ENCODE assay signal across 30 mouse cellular contexts in genomic region chr8:48030667-48031066, GRCm38 (mm10).
"Had no signal": no experiment of that assay in that cellular context is flagged by ENCODE, and none has a peak within 500 bp of the region (broad histone marks: within the 10 kb centered on the region; RNA-seq: fewer than 3 reads in every experiment).

No protein-coding gene starts in this region.

- H3K27ac ChIP-seq: heart, embryonic 13.5 days; heart, embryonic 15.5 days; hindbrain, embryonic 10.5 days; hindbrain, embryonic 12.5 days; hindbrain, embryonic 13.5 days; hindbrain, embryonic 14.5 days; hindbrain, embryonic 15.5 days; hindbrain, postnatal 0 days; intestine, embryonic 15.5 days; kidney, embryonic 15.5 days; kidney, postnatal 0 days; layer of hippocampus, adult 2 months; left cerebral cortex, adult 2 months had no signal

- H3K9ac ChIP-seq: heart, embryonic 12.5 days; heart, embryonic 13.5 days; heart, embryonic 15.5 days; hindbrain, embryonic 12.5 days; hindbrain, embryonic 13.5 days; hindbrain, embryonic 14.5 days; hindbrain, embryonic 15.5 days; intestine, embryonic 15.5 days; kidney, embryonic 15.5 days had no signal

- DNase-seq: heart, postnatal 10 days; heart, postnatal 14 days; heart, postnatal 36 days; heart, postnatal 4 days; kidney, adult 11 months; kidney, adult 18-20 months; kidney, adult 2 months; kidney, adult 8-10 months; kidney, adult 9 months; kidney, postnatal 10 days; kidney, postnatal 14 days; kidney, postnatal 25 days; kidney, postnatal 36 days; kidney, postnatal 4 days; layer of hippocampus, adult 9-11 months; layer of hippocampus, postnatal 36 days had no signal

- H3K36me3 ChIP-seq: heart, embryonic 12.5 days; heart, embryonic 13.5 days; heart, embryonic 15.5 days; hindbrain, embryonic 10.5 days; hindbrain, embryonic 12.5 days; hindbrain, embryonic 13.5 days; hindbrain, embryonic 15.5 days; intestine, embryonic 15.5 days; kidney, embryonic 15.5 days had no signal

- H3K4me1 ChIP-seq: heart, embryonic 12.5 days; heart, embryonic 13.5 days; heart, embryonic 15.5 days; hindbrain, embryonic 10.5 days; hindbrain, embryonic 12.5 days; hindbrain, embryonic 13.5 days; hindbrain, embryonic 15.5 days; intestine, embryonic 15.5 days; kidney, embryonic 15.5 days had no signal

- H3K27me3 ChIP-seq: heart, embryonic 12.5 days; heart, embryonic 13.5 days; heart, embryonic 15.5 days; hindbrain, embryonic 12.5 days; hindbrain, embryonic 13.5 days; hindbrain, embryonic 15.5 days; intestine, embryonic 15.5 days; kidney, embryonic 15.5 days had no signal

- H3K4me3 ChIP-seq: heart, embryonic 12.5 days; heart, embryonic 13.5 days; heart, embryonic 15.5 days; hindbrain, embryonic 10.5 days; hindbrain, embryonic 12.5 days; hindbrain, embryonic 13.5 days; hindbrain, embryonic 15.5 days; intestine, embryonic 15.5 days; kidney, embryonic 15.5 days; layer of hippocampus, adult 2 months; left cerebral cortex, adult 2 months had no signal

- H3K9me3 ChIP-seq: heart, embryonic 12.5 days; heart, embryonic 13.5 days; heart, embryonic 15.5 days; hindbrain, embryonic 10.5 days; hindbrain, embryonic 12.5 days; hindbrain, embryonic 13.5 days; hindbrain, embryonic 15.5 days; intestine, embryonic 15.5 days; kidney, embryonic 15.5 days had no signal
